Mouse (Mus musculus): ENCODE measurements around the gene Cep68.

Cep68 gene

DNA sequence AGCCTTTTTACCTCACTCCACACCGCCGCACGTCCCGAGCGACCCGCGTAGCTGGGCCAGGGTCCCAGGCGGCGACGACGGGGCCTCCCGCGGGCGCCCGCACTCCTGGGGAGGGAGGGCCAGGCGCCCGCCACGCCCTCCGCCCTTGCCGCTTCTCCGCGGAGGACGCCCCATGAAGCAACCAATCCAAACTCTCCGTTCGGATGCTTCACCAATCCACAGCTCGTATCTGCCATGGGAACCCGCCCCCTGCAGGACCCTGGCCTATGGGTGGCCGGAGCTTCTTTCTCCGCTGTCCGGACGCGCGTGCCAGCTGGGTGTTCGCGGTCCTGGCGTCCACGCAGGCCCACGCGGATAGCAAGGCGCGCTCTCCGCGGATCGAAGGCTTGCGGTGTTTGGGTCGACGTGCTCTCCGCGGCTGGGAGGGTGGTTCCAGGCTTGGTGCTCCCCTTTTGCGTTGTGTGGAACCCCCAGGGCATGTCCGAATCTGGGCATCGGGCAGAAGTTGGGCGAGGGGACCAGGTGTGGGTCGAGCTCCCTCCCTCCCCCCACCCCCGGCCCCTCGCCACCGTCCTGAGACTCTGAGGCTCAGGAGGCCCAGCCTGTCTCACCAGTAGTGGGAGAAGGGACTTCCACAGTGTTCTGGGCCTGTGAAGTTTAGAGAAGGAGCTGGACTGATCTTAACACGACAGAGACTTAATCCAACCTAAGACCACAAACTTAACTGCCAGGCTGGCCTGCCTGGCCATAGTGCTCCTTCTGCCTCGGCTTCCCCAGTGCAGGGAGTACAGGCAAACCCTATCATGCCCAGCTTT is at the start of gene Cep68:
Gene Cep68, minus strand, starts transcription at position 134 of the 815 bp plus-strand sequence.
- peak; percentile 98 for DNase-seq (ENCODE audit: low read depth, low spot score)

DNA sequence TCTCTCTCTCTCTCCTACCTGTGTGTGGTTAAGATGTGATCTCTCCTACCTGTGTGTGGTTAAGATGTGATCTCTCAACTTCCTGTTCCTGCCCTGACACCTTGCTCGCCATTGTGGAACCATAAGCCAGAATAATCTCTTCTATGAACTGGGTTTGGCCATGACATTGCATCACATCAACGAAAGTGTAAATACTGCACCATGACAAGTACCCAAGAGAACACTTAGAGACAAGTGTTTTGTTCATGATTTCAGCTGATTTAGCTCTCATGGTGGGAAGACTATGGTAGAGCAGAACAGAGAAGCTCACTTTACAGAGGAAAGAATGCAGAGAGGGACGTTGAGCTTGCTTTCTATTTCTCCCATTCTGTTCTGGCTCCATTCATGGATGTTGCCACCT is 35.2 kb upstream of the Cep68 start:
- no peak for DNase-seq (ENCODE audit: low read depth, low spot score)

DNA sequence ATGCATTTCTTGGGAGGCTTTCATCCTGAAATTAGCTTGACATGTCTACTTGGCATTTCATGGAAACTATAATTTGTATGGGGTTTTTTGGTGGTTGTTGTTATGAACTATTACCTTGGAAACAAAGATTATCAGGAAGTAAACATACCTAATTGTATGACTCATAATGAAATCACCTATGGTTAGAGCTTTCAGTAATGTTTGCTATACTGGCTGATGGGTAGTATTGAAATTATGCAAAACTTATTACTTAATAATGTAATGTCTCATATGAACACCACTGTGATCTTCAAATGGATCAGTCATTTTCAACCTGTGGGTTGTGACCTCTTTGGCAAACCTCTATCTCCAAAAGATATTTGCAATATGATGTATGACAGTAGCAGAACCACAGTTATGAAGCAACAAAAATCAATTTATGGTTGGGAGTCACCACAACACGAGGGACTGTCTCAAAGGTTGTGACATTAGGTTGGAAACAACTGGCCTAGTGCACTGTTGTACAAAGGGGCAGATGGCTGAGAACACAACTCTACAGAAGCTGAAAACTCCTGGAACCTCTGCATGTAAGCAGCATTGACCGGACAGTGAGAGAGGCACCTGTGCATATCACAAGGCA is 33.5 kb upstream of the Cep68 start:
- no peak for DNase-seq (ENCODE audit: low read depth, low spot score)

DNA sequence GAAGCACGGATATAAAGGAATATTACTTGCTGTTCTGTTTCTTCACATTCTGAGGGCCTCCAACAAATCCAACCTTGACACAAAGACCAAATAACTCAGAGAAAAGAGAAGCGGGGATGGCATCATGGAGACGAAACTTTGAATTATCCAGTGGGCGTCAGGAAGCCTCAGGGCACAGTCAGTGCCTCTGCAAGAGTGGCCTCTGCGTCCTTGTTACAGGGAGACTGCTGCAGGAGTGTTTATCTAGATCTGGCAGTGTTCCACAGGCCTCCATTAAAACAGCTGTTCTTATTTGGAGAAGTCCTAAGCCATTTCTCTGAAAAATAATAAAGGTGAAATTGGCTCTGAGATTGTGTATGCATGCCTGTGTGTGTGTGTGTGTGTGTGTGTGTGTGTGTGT is 31.8 kb upstream of the Cep68 start:
- DNase-seq (ENCODE audit: low read depth, low spot score) = no peak

DNA sequence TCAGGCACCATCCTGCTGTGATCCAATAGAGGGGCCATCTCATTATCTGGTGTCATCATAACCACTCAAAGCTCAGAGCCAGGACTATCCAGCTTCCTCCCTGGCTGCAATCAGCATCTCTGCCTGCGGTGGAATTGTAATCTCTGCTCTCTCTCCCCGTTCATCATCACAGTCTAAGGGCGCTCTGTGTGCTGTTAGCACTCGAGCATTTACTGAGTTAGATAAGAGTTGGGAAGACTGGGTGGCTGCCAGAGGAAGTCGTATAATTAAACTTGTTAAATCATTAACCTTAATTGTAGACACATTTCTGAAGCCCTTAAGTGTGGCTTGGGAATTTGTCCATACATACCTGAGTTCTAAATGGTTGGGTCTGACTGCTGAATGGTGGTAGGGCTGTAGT is 29.5 kb upstream of the Cep68 start:
- no peak for DNase-seq (ENCODE audit: low read depth, low spot score)

DNA sequence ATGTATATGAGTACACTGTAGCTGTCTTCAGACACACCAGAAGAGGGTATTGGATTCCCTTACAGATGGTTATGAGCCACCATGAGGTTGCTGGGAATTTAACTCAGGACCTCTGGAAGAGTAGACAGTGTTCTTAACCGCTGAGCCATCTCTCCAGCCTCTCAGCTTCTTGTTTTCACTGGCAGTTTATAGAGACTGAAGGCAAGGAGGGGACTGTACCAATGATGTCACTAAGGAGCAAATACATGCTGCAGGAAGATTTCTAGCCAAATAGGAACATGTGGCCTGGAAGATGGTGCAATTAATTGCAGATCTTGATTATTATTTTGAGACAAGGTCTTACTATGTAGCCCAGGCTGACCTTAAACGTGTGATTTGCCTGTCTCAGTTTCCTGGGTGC is 27.9 kb upstream of the Cep68 start:
- no peak for DNase-seq (ENCODE audit: low read depth, low spot score)

DNA sequence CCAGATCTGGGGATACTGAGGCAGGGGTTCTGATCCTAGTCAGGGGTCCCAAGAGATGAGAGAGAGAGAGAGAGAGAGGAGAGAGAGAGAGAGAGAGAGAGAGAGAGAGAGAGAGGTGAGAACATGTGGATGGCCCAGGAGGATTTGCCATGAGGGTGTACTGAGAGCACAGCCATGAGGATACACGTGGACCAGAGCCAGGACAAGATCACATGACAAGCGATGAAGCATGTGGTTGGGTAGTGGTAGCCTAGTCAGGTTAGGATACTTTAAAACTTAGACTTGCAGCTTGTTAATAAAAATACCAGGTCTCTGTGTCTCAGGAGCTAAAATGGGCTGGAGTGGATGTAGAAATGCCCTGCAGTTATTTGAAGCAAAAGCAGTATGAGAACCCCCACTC is 26.7 kb upstream of the Cep68 start:
- no peak for DNase-seq (ENCODE audit: low read depth, low spot score)

DNA sequence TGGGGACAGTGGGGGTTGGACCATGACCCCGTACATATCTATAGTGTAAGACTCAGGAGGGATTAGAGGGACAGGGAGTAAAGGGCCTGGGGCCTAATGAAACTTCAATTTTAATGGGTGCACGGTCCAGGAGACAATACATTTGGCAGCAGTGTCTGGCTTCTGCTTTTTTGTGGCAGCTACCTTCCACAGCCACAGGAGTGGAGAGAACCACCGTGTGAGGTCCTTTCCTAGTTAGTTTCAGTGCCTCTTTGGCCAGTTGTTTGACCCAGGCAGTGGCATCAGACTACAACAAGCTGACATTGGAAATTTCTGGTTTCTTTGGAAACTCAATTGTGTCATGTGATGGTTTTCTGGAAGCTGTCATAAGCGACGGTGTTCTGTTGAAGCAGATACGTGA is 20.7 kb upstream of the Cep68 start:
- DNase-seq (ENCODE audit: low read depth, low spot score) = no peak

DNA sequence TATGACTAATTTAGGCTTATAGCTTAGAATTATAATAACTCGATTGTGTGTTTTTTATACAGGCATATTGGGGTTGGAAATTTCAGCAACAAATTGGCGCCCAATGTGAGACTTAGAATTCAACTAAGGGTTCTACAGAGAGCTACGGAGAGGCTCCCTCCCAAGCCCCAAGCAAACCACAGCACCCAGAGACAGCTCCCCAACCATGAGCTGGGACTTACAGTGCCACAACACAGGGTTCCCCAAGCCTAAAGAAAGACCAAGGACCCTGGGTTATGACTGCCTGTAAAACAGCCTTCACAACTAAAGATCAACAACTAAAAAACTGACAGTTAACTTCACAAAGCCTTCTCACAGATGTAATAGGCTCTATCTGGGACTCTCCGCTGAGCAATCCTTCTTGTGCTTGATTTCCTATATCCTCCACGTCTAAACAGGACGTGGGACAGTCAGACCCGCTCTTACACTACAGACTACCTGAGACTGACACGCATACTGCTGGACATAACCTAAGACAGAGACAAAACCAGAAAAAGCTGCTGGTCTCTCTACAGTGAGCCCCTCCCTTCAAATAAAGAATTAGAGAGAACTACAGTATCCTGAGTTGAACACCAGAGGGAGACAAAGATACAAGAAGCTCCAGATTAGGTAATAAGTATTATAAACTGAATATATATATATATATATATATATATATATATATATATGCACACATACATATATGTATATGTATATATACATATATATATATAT is 13.6 kb upstream of the Cep68 start:
- DNase-seq (ENCODE audit: low read depth, low spot score) = peak; percentile 53

DNA sequence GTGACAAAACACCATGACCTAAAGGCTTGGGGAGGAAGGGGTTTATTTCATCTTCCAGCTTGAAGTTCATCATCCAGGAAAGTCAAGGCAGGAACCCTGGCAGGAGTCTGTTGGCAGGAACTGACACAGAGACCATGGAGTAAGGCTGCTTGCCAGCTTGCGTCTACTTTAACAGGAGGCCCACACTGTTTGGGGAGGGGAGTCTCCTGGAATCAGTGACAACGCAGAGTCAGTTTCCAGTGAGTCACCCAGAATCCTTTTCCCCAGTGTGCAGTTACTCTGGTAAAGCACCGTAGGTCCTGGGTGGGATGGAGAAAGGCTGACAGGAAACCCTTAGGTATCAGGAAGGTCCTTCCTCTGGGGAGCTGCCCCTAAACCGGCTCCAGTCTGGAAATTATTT is 5.6 kb upstream of the Cep68 start:
- no peak for DNase-seq (ENCODE audit: low read depth, low spot score)

DNA sequence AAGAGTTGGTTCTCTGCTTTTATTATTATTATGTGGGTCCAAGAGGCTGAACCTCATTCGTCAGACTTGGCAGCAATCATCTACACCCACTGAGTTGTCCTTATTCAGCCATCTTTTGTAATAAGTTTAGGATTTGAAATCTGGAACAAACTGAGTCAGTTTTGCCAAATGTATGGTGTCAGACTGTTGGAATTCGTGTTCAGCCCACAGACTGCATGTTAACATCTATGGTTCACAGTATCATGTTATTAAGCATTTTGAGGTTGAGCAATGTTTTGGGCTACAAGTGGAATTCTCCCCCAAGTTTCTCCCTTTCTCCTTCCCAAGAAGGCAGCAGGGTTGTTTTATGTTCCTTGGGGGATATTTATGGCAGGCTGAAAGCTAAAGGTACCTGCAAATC is 3.9 kb upstream of the Cep68 start:
- no peak for DNase-seq (ENCODE audit: low read depth, low spot score)

DNA sequence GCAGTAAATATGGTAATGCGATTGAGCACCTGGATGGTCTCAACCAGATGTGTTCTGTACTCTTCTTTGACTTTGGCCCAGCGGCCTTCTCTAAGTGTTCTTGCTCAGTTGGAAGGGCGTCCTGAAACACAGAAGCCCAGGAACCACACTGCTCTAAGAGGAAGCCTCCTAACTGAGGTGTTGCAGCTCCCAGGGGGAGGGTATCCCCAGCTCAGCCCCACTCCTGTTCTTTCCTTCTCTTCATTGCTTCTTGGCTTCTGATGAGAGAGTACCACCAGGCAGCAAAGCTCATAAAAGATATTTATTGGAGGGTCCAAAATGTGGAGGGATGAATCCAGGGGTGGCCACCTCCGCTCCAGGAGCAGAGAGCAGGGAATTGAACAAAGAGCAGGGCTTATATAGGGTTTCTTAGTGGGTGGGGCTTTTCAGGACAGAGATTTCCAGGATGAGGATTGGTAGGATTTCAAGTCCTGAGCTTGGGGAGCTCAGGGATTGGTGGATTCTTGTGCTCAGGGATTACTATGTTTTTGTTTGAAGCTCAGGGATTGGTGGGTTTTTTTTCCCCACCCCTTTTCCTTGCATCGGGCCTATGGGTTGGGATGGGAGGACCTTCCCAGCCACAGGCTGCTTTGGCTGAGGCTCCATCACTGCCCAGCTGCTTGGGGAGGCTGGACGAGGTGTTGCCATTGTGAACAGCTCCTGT is 1.4 kb upstream of the Cep68 start:
- DNase-seq (ENCODE audit: low read depth, low spot score) = peak; percentile 88

DNA sequence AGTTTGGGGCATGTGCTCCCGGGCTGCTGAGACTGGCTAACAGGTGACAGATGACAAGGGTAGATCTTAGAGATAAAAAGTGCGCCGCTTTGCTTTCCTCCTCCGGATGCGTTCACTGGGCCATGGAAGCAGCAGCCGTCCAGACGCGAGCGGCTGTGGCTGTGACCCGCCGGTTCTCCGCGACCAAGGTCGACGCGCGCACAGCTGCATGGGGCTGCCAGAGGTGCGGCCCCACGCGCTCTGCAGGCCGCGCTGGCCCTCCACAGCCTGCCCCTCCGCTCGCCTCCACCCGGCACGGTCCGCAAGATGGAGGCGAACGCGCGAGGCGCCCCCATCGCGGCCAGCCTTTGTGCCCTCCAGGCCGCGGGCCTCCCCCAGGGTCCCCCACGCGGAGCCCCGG is 389 bp downstream of the Cep68 start:
- peak; percentile 46 for DNase-seq (ENCODE audit: low read depth, low spot score)

DNA sequence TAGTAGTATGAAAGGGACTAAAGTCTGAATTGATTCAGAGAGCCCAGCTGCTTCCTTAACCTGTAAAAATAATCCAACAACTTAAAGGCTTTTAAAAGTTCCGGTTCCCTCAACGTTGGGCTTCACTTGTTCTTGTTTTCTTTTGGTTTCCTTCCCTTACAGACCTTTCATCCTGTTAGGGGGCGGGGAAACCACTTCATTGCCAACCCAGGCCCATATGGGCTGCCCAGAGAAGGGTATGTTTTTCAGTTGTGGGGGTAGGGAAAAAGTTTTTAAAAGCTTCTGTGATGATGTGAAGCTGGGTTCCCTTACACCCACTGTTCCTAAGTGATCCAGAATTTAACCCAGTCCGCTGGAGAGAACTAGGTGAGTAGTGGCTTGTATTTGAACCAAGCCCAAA is 952 bp downstream of the Cep68 start:
- peak; percentile 44 for DNase-seq (ENCODE audit: low read depth, low spot score)

DNA sequence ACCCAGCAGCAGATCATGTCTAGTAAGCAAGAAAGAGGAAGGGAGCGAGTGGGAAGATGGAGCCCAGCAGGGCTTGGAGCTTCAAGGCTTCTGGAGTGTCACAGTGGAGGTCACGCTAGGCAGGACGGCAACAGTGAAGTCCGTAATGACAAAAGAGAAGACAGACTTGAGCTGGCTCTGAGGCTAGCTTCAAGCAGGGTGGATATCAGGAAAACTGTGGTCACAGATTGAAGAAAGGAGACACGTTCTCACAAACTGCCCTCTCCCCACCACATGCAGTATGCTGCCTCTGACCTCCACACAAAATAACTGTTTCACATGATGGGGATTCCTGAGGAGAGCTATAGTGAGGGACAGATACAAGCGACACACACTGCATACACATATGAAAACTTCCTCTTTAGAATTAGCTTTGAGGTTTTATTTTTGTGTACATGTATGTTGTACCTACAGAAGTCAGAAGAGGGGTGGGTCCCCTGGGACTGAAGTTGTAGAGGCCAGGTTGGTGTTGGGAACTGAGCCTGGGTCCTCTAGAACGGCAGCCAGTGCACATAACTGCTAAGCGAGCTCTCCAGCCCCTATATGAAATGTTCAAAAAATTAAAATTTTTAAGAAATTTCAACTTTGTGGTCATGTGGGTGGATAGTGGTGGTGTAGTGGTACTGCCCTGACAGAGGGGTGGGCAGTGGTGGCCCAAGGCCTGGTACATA is 1.9 kb downstream of the Cep68 start:
- no peak for DNase-seq (ENCODE audit: low read depth, low spot score)

DNA sequence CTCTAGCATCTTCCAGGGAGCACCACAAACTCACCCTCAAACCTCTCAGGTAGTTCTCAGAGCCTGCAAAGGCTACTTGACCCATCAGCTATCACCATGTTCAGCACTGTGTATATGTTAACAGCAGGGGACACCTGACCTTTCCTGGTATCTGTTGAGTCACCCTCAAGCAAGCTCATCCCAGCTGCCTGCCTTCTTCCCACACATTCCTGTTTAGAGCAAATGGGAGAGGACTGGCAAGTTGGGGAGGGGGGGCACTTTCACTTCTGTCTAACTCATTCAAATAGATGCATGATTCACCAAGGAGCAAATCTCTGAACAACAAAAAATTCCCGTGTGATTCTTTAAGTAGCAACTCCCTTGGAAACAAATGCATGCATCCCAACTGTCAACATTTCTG is 2.6 kb downstream of the Cep68 start:
- peak; percentile 53 for DNase-seq (ENCODE audit: low read depth, low spot score)

DNA sequence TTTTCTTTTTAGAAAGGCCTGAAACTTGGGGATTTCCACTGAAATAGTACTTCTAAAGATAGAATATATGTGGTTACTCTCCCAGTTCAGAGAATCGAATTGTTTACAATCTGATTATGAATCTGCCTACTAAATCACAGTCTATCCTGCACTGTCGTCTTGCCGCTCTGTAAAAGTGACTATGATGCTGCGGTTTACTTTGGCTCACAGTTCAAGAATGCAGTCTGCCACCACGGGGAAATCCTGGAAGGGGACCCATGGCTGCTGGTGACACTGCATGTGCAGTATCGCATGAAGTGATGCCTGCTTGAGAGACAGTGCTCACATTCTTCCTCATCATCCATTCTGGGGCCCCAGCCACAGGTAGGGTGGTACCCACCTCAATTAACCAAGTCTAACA is 3.9 kb downstream of the Cep68 start:
- DNase-seq (ENCODE audit: low read depth, low spot score) = no peak

DNA sequence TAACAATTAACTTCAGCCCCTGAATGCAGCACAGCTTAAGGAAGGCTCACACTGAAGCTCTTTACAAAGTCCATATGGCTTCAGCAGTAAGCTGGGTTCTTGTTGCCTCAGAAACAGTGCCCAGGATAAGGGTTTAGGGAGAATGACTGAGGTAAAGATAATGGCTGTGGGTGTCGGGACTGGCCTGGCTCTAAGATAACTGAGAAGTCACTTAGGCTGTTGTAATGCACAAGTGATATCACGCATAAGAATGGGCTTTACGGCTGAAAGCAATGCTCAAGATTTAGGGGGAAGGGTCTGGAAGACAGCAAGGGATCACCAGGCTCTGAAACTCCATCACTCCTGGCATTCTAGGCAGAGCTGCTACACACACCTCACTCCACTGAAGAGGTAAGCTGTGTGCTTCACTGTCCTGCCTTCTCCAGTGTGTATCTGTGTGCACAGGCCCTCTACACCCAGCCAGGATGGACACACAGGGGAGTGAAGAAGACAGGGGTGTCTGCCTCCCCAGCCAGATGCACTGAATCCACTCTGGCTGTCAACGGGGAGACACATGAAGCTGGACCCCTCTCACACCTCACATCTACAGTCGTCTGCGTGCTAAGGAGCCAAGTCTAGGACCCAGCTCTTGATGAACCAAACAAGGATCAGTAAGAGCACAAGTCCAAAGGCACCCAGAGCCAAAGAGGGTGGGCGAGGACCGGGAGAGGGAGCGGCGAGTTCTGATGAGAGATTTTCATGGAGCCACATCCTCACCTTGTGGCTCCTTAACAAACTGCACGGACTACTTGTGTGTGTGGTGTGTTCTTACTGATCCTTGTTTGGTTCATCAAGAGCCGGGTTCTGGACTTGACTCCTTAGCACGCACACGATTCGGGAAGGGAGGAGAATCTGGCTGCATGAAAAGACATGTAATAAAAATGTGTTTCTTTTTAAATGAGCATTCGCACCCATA is 4.6 kb downstream of the Cep68 start:
- DNase-seq (ENCODE audit: low read depth, low spot score) = peak; percentile 79

DNA sequence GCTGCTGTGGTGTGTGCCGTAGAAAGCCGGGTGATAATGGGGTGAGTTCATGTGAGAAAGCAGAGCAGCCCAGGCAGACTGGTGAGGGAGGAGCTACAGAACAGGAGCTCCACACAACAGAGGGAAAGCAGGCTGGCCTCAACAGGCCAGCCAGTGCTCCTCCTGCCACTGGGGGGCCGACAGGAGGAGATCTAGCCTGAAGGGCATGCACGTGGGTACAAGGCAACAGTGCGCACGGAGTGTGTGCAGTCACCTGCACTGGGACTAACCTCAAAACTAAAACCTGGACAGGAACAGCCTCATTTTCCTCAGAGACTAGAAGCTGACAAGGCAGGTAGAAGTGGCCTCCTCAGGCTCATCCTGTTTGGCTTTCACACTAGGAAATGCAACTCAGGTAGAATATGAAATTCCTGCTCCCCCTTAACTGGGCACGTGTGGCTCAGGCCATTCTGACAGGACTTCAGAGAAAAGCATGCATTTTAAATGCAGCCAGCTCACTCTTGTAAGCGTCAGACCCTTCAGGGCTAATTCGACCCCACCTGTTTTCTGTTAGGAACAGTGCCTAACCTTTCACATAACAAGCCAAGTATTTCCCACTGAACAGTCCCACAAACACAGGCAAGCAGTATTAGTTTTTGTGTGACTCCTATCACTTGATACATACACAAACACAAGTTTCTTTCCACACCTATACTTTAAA is 5.9 kb downstream of the Cep68 start:
- DNase-seq (ENCODE audit: low read depth, low spot score) = peak; percentile 58
